27 mouse cellular contexts compared by ENCODE assay signal in the genomic region with DNA sequence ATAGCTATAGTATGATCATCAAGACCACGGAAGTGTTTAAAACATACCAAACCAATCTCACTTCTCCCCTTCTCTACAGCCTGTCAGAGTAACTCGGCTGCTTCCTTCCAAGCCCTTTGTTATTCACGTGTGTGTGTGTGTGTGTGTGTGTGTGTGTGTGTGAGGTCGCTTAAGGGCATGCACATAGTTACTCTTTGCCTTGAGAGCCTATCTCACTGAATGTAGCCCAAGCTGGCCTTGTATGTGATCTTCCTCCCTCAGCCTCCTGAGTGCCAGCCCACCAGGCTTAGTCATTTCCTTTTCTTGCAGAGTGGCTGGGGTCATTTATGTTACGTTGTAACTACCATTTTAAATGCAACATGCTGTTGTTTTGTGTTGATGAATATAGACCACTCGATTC. TPM values are rescaled to one million over a fixed set of nuclear protein-coding genes. Genes with fewer than 3 reads are reported as not detected.
DNase-seq lines count a peak whose midpoint lies in the region; ATAC-seq lines count a peak whose summit lies in the region.
"Had no signal": no experiment of that assay in that cellular context is flagged by ENCODE, and none has a peak within 500 bp of the region (broad histone marks: within the 10 kb centered on the region; RNA-seq: fewer than 3 reads in every experiment).

No protein-coding gene starts in this region.

- peaks cover 94% of the 10 kb centered on the region for H3K36me3 ChIP-seq in megakaryocyte, embryonic 14.5 days (replicated peaks; ENCODE audit: low read length)
- H3K36me3 ChIP-seq: embryonic facial prominence, embryonic 13.5 days; embryonic facial prominence, embryonic 15.5 days; forebrain, embryonic 10.5 days; forebrain, embryonic 12.5 days had no signal

- H3K9me3 ChIP-seq in megakaryocyte, embryonic 14.5 days, result no peaks in the 10 kb centered on the region
- H3K9me3 ChIP-seq: embryonic facial prominence, embryonic 13.5 days; embryonic facial prominence, embryonic 15.5 days; forebrain, embryonic 10.5 days; forebrain, embryonic 12.5 days had no signal

- no peaks in the 10 kb centered on the region for H3K27me3 ChIP-seq in megakaryocyte, embryonic 14.5 days (replicated peaks)
- H3K27me3 ChIP-seq: embryonic facial prominence, embryonic 13.5 days; embryonic facial prominence, embryonic 15.5 days; forebrain, embryonic 12.5 days; Patski had no signal

- peaks cover 71% of the 10 kb centered on the region for H3K4me1 ChIP-seq in megakaryocyte, embryonic 14.5 days
- H3K4me1 ChIP-seq: embryonic facial prominence, embryonic 15.5 days; forebrain, embryonic 10.5 days; forebrain, embryonic 12.5 days had no signal

- ATAC-seq in megakaryocyte, adult 5-6 weeks (ENCODE audit: poor library complexity, severe bottlenecking), result no peak
- ATAC-seq: forebrain, embryonic 14.5 days; forebrain, embryonic 16.5 days; Patski had no signal

- H3K4me3 ChIP-seq in megakaryocyte, embryonic 14.5 days (replicated peaks), result peak overlapping the region; percentile 54
- H3K4me3 ChIP-seq: embryonic facial prominence, embryonic 13.5 days; embryonic facial prominence, embryonic 15.5 days; erythroblast, embryonic 14.5 days; forebrain, embryonic 10.5 days; forebrain, embryonic 12.5 days had no signal

- peak; percentile 76 for DNase-seq in 416B (ENCODE audit: low read depth)
- peak; percentile 25 for DNase-seq in ZHBTc4 (ENCODE audit: low read depth, low spot score)
- no peak for DNase-seq in lung, postnatal 4 days
- DNase-seq in layer of hippocampus, postnatal 14 days (ENCODE audit: low spot score in 2 of 2), result no peak
- DNase-seq: adrenal gland, adult 2 months; adrenal gland, postnatal 10 days; adrenal gland, postnatal 25 days; cerebellum, adult 11 months; cerebellum, adult 18-20 months; cerebellum, adult 8-10 months; cerebellum, adult 9-11 months; cerebellum, postnatal 14 days; cerebellum, postnatal 36 days; embryo, embryonic 11 days had no signal

RNA-seq across cellular contexts. Expression of a gene that starts 20.1 kb away (rescaled TPM):
- 2.0 TPM in 1 of 2 replicates, not detected in the other for polyA plus RNA-seq in megakaryocyte, embryonic 14.5 days (2012; ENCODE audit: insufficient read depth, low replicate concordance)
- not detected in 2 replicates for total RNA-seq in megakaryocyte, adult 5-6 weeks (2015)
- total RNA-seq in megakaryocyte, adult 5-6 weeks (2017), result not detected in 2 replicates
- under 1 TPM; 0.21 to 0.44 TPM for total RNA-seq in layer of hippocampus, postnatal 14 days (2021)
- total RNA-seq: adrenal gland, adult 2 months; adrenal gland, postnatal 25 days; adrenal gland, postnatal 4 days; common myeloid progenitor, adult 5-6 weeks had no signal
- polyA plus RNA-seq: adrenal gland, adult 2 months; brain, embryonic 14.5 days; erythroblast, embryonic 14.5 days; forebrain, embryonic 12.5 days; forebrain, embryonic 14.5 days; forebrain, embryonic 16.5 days had no signal

RNA-seq across cellular contexts. Expression of a gene that starts 32.3 kb away (rescaled TPM):
- 1.3 TPM in 1 of 2 replicates, not detected in the other for polyA plus RNA-seq in megakaryocyte, embryonic 14.5 days (2012; ENCODE audit: insufficient read depth, low replicate concordance)
- not detected in 2 replicates for total RNA-seq in megakaryocyte, adult 5-6 weeks (2015)
- total RNA-seq in megakaryocyte, adult 5-6 weeks (2017), result 0.37 TPM in 1 of 2 replicates, not detected in the other
- total RNA-seq in layer of hippocampus, postnatal 14 days (2021), result under 1 TPM; 0.21 to 0.71 TPM
- total RNA-seq: adrenal gland, postnatal 25 days; common myeloid progenitor, adult 5-6 weeks had no signal
- polyA plus RNA-seq: adrenal gland, adult 2 months; erythroblast, embryonic 14.5 days; forebrain, embryonic 14.5 days; forebrain, embryonic 16.5 days had no signal

Comparison
In these comparisons a context has a peak if more than half of its experiments do, and no peak if none do; other contexts are left out.
1. DNase-seq: peak in 416B (single experiment) and ZHBTc4 (single experiment); none in lung, postnatal 4 days (0 of 2) and layer of hippocampus, postnatal 14 days (0 of 2).